Mouse (Mus musculus): ENCODE data around the gene Colca2. TPM values are rescaled to one million over a fixed set of nuclear protein-coding genes. Genes with fewer than 3 reads are reported as not detected.

Gene Colca2
- total RNA-seq, 2 experiments from 2014 or later: not detected

- ATAC-seq (replicated peaks; ENCODE audit: low FRiP score, poor library complexity, severe bottlenecking): no peak
Observed at GRCm38 (mm10) chr9:51274678-51275077, 3.7 kb downstream of the Colca2 start.

- no peak for ATAC-seq (replicated peaks; ENCODE audit: low FRiP score, poor library complexity, severe bottlenecking)
Observed at GRCm38 (mm10) chr9:51273581-51274154, 4.7 kb downstream of the Colca2 start.

- ATAC-seq (replicated peaks; ENCODE audit: low FRiP score, poor library complexity, severe bottlenecking): no peak
Observed at GRCm38 (mm10) chr9:51272102-51272501, 6.3 kb downstream of the Colca2 start.

- ATAC-seq (replicated peaks; ENCODE audit: low FRiP score, poor library complexity, severe bottlenecking): no peak
Observed at GRCm38 (mm10) chr9:51271073-51271472, 7.3 kb downstream of the Colca2 start.

DNA sequence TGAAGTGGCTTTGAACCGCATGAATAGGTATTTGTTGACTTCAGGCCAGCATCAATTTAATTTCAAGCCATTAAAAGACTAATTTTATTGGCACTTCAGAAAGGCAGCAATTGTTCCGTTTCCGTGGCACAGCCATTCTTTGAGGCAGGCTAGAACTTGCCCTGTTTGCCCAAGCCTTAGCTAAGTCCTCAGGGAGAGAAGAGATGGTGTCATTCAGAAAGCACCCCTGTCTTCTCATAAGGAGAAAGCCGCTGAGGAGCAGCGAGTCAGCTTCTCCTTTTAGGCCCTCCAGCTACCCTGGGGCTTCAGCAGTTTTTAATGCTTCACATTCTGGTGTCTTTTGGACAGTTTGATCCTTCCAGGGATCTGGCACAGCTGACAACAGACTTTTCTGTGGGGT lies 9.5 kb downstream of the Colca2 start:
- no peak for ATAC-seq (replicated peaks; ENCODE audit: low FRiP score, poor library complexity, severe bottlenecking)

GRCm38 (mm10) chr9:51258426-51258825 lies 19.9 kb downstream of the Colca2 start:
- ATAC-seq (replicated peaks; ENCODE audit: low FRiP score, poor library complexity, severe bottlenecking): no peak

- no peak for ATAC-seq (replicated peaks; ENCODE audit: low FRiP score, poor library complexity, severe bottlenecking)
Observed at GRCm38 (mm10) chr9:51256780-51257502, 21.4 kb downstream of the Colca2 start.

GRCm38 (mm10) chr9:51238741-51239385 lies 39.5 kb downstream of the Colca2 start:
- ATAC-seq (replicated peaks; ENCODE audit: low FRiP score, poor library complexity, severe bottlenecking): no peak

DNA sequence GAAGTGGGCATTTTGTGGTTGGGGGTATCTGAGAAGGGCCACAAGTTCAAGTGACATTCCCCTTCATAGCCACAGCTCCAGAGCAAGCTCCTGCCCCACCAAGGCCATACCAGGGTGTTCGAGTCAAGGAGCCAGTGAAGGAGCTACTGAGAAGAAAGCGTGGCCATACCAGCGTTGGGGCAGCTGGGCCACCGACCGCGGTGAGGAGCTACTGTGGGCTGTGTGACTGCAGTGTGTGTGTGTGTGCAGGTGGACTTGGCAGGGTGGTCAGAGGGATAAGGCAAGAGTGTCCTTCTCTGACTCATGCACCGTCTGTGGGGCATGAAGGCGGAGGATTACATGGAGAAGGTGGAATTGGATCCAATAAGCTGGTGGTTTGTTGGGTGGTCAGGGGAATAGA lies 46.2 kb downstream of the Colca2 start:
- ATAC-seq (replicated peaks; ENCODE audit: low FRiP score, poor library complexity, severe bottlenecking): no peak

GRCm38 (mm10) chr9:51230701-51231389 lies 47.5 kb downstream of the Colca2 start:
- ATAC-seq (replicated peaks; ENCODE audit: low FRiP score, poor library complexity, severe bottlenecking): no peak

DNA sequence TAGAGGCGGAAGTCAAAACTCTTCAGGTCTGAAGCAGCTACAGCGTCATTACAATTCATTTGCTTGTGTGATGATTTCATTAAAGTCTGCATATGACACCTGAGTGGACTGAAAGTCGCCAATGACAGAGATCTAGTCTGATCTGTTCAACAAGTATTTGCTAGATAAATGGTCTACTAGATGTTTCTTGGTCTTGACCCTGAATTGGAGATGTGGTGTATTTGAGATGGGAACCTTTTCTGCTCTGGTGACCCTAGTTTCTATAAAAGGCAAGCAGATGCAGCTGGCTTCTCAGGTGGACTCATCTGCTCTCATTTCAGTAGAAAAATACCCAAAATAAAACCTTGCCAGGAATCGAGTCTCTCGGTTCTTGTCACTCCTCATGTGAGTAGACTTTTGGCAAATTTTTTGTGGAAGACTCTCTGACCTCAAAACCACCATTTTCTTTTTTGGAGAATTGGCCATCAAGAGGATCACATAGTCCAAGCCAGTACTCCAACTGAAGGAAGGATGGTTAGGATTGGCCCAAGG lies 52.7 kb downstream of the Colca2 start:
- no peak for ATAC-seq (replicated peaks; ENCODE audit: low FRiP score, poor library complexity, severe bottlenecking)

Other genes starting within 250 kb of the Colca2 start
- not detected in 2 replicates for gene Btg4, start 217.7 kb downstream of the Colca2 start, total RNA-seq (2015; ENCODE audit: low replicate concordance)
- gene Btg4, start 217.7 kb downstream of the Colca2 start, total RNA-seq (2017; ENCODE audit: low replicate concordance): not detected in 2 replicates
- not detected in 2 replicates for gene Layn, start 201.5 kb downstream of the Colca2 start, total RNA-seq (2015; ENCODE audit: low replicate concordance)
- gene Layn, start 201.5 kb downstream of the Colca2 start, total RNA-seq (2017; ENCODE audit: low replicate concordance): 1.7 and 2.0 TPM in 2 replicates
- gene 4833427G06Rik, start 176.5 kb downstream of the Colca2 start, total RNA-seq (2015; ENCODE audit: low replicate concordance): not detected in 2 replicates
- gene 4833427G06Rik, start 176.5 kb downstream of the Colca2 start, total RNA-seq (2017; ENCODE audit: low replicate concordance): not detected in 2 replicates
- gene Gm32742, start 113.1 kb downstream of the Colca2 start, total RNA-seq (2015; ENCODE audit: low replicate concordance): not detected in 2 replicates
- not detected in 2 replicates for gene Gm32742, start 113.1 kb downstream of the Colca2 start, total RNA-seq (2017; ENCODE audit: low replicate concordance)
- 21.6 and 52.4 TPM in 2 replicates for gene Pou2af1, start 64.9 kb downstream of the Colca2 start, total RNA-seq (2015; ENCODE audit: low replicate concordance)
- 13.1 and 18.0 TPM in 2 replicates for gene Pou2af1, start 64.9 kb downstream of the Colca2 start, total RNA-seq (2017; ENCODE audit: low replicate concordance)
- 1.4 TPM in 1 of 2 replicates, not detected in the other for gene 1810046K07Rik, start 50.3 kb upstream of the Colca2 start, total RNA-seq (2015; ENCODE audit: low replicate concordance)
- not detected in 2 replicates for gene 1810046K07Rik, start 50.3 kb upstream of the Colca2 start, total RNA-seq (2017; ENCODE audit: low replicate concordance)